Mouse (Mus musculus): ENCODE measurements around the gene Qser1.

DNA sequence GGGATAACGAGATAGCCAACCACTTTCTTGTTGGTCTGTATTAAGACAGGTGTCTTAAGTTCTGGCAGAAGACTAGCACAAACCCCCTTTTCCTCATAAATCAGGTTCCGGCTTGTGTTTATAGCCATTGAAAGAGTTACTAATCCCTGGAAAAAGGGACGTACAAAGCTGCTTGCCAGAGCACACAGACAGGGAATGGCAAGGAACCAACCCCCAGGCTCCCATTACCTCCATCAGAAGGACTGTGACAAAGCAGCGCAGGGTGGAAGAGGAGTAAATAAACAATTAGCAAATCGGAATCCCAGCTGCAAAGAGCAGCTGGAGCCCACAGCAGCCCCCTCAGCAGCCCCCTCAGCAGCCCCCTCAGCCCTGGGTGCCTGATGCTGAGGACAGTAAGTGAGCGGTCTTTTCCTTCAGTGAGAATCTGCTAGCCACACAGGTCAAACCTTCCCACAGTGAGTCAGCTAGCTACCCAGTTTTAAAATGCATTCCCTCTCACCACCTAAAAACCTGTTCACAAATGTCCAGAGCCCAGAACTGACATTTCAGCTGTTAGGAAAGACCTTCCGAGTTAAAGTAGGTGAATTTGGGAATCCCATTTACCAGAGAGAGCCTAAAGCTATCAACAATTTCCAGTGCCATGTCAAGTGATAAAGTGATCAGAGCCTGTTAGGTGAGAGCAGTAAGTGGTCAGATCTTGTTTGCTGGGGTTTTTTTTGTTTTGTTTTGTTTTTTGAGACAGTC lies 75.4 kb downstream of the Qser1 start:
- TF ChIP-seq POLR2A (IDR thresholded peaks at IDR 0.05; ENCODE audit: borderline replicate concordance, insufficient read depth, low read length) (no peak), CTCF (IDR thresholded peaks at IDR 0.05; ENCODE audit: borderline replicate concordance, insufficient read depth, low read depth, low read length) (no peak)

Measured in cerebellum, adult 2 months (tissue).